Mouse (Mus musculus) lung, adult 2 months (tissue): ENCODE data around the gene Hecw2.

Source experiments
- CTCF ChIP-seq: fragments of 200-500 bp; IDR thresholded peaks from 2 replicates; pipeline ENCODE4 v1.5.1; 2011; ENCODE audit warnings: mild to moderate bottlenecking, low read length, control low read depth; ENCODE audit not compliant: insufficient read depth
- POLR2A ChIP-seq: fragments of 200-500 bp; IDR thresholded peaks from 2 replicates; pipeline ENCODE4 v1.6.1; 2011; ENCODE audit warnings: low read depth, mild to moderate bottlenecking, control low read depth, low read length, borderline replicate concordance; ENCODE audit errors: extremely low read depth

GRCm38 (mm10) chr1:54145106-54145505 lies 49.9 kb downstream of the Hecw2 start:
- TF ChIP-seq POLR2A = no peak
- no peak for TF ChIP-seq CTCF
